Mouse (Mus musculus) kidney, postnatal 14 days (tissue): Measurements from ENCODE around the gene Mybbp1a.

ENCODE experiments used
- DNase-seq: peaks from one replicate; pipeline ENCODE4 v3.0.0; 2022; ENCODE audit warnings: mixed read lengths

Mybbp1a gene

GRCm38 (mm10) chr11:72447475-72447874 lies 6.3 kb downstream of the Mybbp1a start:
- no peak for DNase-seq

GRCm38 (mm10) chr11:72452140-72452665 lies 11.0 kb downstream of the Mybbp1a start:
- DNase-seq: no peak

- no peak for DNase-seq
Measured at GRCm38 (mm10) chr11:72453105-72453953, 12.2 kb downstream of the Mybbp1a start.

- DNase-seq: no peak
Measured at GRCm38 (mm10) chr11:72455694-72456093, 14.5 kb downstream of the Mybbp1a start.

GRCm38 (mm10) chr11:72457995-72458496 lies 16.9 kb downstream of the Mybbp1a start:
- DNase-seq: peak; percentile 79

- DNase-seq: no peak
Measured at GRCm38 (mm10) chr11:72458502-72458901, 17.3 kb downstream of the Mybbp1a start.

GRCm38 (mm10) chr11:72461500-72461981 lies 20.4 kb downstream of the Mybbp1a start:
- DNase-seq: peak; percentile 51

GRCm38 (mm10) chr11:72464821-72465220 lies 23.7 kb downstream of the Mybbp1a start:
- no peak for DNase-seq

- DNase-seq: no peak
Measured at GRCm38 (mm10) chr11:72465978-72466693, 25.0 kb downstream of the Mybbp1a start.

GRCm38 (mm10) chr11:72466694-72467507 lies 25.7 kb downstream of the Mybbp1a start:
- no peak for DNase-seq

GRCm38 (mm10) chr11:72468525-72468924 lies 27.4 kb downstream of the Mybbp1a start:
- no peak for DNase-seq

GRCm38 (mm10) chr11:72469217-72469616 lies 28.1 kb downstream of the Mybbp1a start:
- peak; percentile 89 for DNase-seq

GRCm38 (mm10) chr11:72470004-72470403 lies 28.8 kb downstream of the Mybbp1a start:
- no peak for DNase-seq

- DNase-seq: no peak
Measured at GRCm38 (mm10) chr11:72471381-72471780, 30.2 kb downstream of the Mybbp1a start.

GRCm38 (mm10) chr11:72473540-72473939 lies 32.4 kb downstream of the Mybbp1a start:
- no peak for DNase-seq

- DNase-seq: no peak
Measured at GRCm38 (mm10) chr11:72474926-72475325, 33.8 kb downstream of the Mybbp1a start.

GRCm38 (mm10) chr11:72475408-72475807 lies 34.3 kb downstream of the Mybbp1a start:
- no peak for DNase-seq

GRCm38 (mm10) chr11:72476074-72476625 lies 35.0 kb downstream of the Mybbp1a start:
- no peak for DNase-seq

- DNase-seq: no peak
Measured at GRCm38 (mm10) chr11:72477182-72477581, 36.0 kb downstream of the Mybbp1a start.

- DNase-seq: no peak
Measured at GRCm38 (mm10) chr11:72477653-72478052, 36.5 kb downstream of the Mybbp1a start.

GRCm38 (mm10) chr11:72478228-72478627 lies 37.1 kb downstream of the Mybbp1a start:
- DNase-seq: peak; percentile 53

- DNase-seq: no peak
Measured at GRCm38 (mm10) chr11:72479499-72479898, 38.3 kb downstream of the Mybbp1a start.
